Mouse (Mus musculus) megakaryocyte progenitor cell, adult 5-6 weeks (primary cell): ENCODE data around the gene Sema4a. TPM values are rescaled to one million over a fixed set of nuclear protein-coding genes. Genes with fewer than 3 reads are reported as not detected.

ENCODE experiments used
- ATAC-seq: replicated peaks from 2 replicates; pipeline ENCODE4 v1.8.0; 2016; ENCODE audit warnings: mild to moderate bottlenecking, moderate TSS enrichment, inconsistent platforms; ENCODE audit not compliant: poor library complexity
- total RNA-seq, 2 experiments: library from RNA; stranded (forward) in 1 of 2; stranded (reverse) in 1 of 2; fragments of 157-497, 149-512 nt in 1 of 2; fragments of 200-1000 nt in 1 of 2; gene quantifications; 2 replicates each; pipeline versions ENCODE4 v1.2.3 to v1.2.4; 2015 to 2017

The Sema4a gene
- total RNA-seq, 2 experiments from 2014 or later: 32.7 to 39.4 TPM

- no peak for ATAC-seq
These were observed 62.3 kb downstream of the Sema4a start for GRCm38 (mm10) chr3:88398666-88399065.

- ATAC-seq: no peak; the same call in 1 of the 2 replicates
These were observed 65.2 kb downstream of the Sema4a start for GRCm38 (mm10) chr3:88395742-88396141.

GRCm38 (mm10) chr3:88395288-88395687 is 65.7 kb downstream of the Sema4a start:
- ATAC-seq: no peak

GRCm38 (mm10) chr3:88393776-88394375 is 67.1 kb downstream of the Sema4a start:
- no peak for ATAC-seq

Other genes with a start within 250 kb of the Sema4a start
- gene Rhbg, start 206.5 kb downstream of the Sema4a start, total RNA-seq (2015): not detected in 2 replicates
- 0.14 TPM in 1 of 2 replicates, not detected in the other for gene Rhbg, start 206.5 kb downstream of the Sema4a start, total RNA-seq (2017)
- 0.10 TPM in 1 of 2 replicates, not detected in the other for gene Gm38392, start 174.0 kb downstream of the Sema4a start, total RNA-seq (2015)
- not detected in 2 replicates for gene Gm38392, start 174.0 kb downstream of the Sema4a start, total RNA-seq (2017)
- 10.3 and 12.2 TPM in 2 replicates for gene Tsacc, start 164.2 kb downstream of the Sema4a start, total RNA-seq (2015)
- gene Tsacc, start 164.2 kb downstream of the Sema4a start, total RNA-seq (2017): 4.1 and 5.3 TPM in 2 replicates
- 620 and 719 TPM in 2 replicates for gene Cct3, start 164.1 kb downstream of the Sema4a start, total RNA-seq (2015)
- gene Cct3, start 164.1 kb downstream of the Sema4a start, total RNA-seq (2017): 355 and 383 TPM in 2 replicates
- gene Glmp, start 136.2 kb downstream of the Sema4a start, total RNA-seq (2015): 86.5 and 116 TPM in 2 replicates
- 20.2 and 23.9 TPM in 2 replicates for gene Glmp, start 136.2 kb downstream of the Sema4a start, total RNA-seq (2017)
- 1.1 and 1.9 TPM in 2 replicates for gene Tmem79, start 125.0 kb downstream of the Sema4a start, total RNA-seq (2015)
- gene Tmem79, start 125.0 kb downstream of the Sema4a start, total RNA-seq (2017): 1.3 and 2.3 TPM in 2 replicates
- gene Smg5, start 124.9 kb downstream of the Sema4a start, total RNA-seq (2015): 31.3 and 31.6 TPM in 2 replicates
- gene Smg5, start 124.9 kb downstream of the Sema4a start, total RNA-seq (2017): 59.8 and 62.6 TPM in 2 replicates
- 0.15 TPM in 1 of 2 replicates, not detected in the other for gene Paqr6, start 96.6 kb downstream of the Sema4a start, total RNA-seq (2015)
- gene Paqr6, start 96.6 kb downstream of the Sema4a start, total RNA-seq (2017): not detected in 2 replicates
- gene Bglap3, start 88.4 kb downstream of the Sema4a start, total RNA-seq (2015): not detected in 2 replicates
- gene Bglap3, start 88.4 kb downstream of the Sema4a start, total RNA-seq (2017): not detected in 2 replicates
- gene Bglap2, start 82.5 kb downstream of the Sema4a start, total RNA-seq (2015): not detected in 2 replicates
- not detected in 2 replicates for gene Bglap2, start 82.5 kb downstream of the Sema4a start, total RNA-seq (2017)
- gene Bglap, start 76.7 kb downstream of the Sema4a start, total RNA-seq (2015): not detected in 2 replicates
- not detected in 2 replicates for gene Bglap, start 76.7 kb downstream of the Sema4a start, total RNA-seq (2017)
- 161 and 165 TPM in 2 replicates for gene Pmf1, start 50.9 kb downstream of the Sema4a start, total RNA-seq (2015)
- gene Pmf1, start 50.9 kb downstream of the Sema4a start, total RNA-seq (2017): 121 and 129 TPM in 2 replicates
- 10.3 and 11.1 TPM in 2 replicates for gene Slc25a44, start 36.0 kb downstream of the Sema4a start, total RNA-seq (2015)
- gene Slc25a44, start 36.0 kb downstream of the Sema4a start, total RNA-seq (2017): 16.2 and 17.9 TPM in 2 replicates
- gene Lmna, start 48.8 kb upstream of the Sema4a start, total RNA-seq (2015): 2.3 and 2.6 TPM in 2 replicates
- gene Lmna, start 48.8 kb upstream of the Sema4a start, total RNA-seq (2017): 5.8 and 9.8 TPM in 2 replicates
- gene Mex3a, start 71.2 kb upstream of the Sema4a start, total RNA-seq (2015): 3.8 and 3.9 TPM in 2 replicates
- 1.7 and 2.8 TPM in 2 replicates for gene Mex3a, start 71.2 kb upstream of the Sema4a start, total RNA-seq (2017)
- gene Rab25, start 87.1 kb upstream of the Sema4a start, total RNA-seq (2015): 0.17 TPM in 1 of 2 replicates, not detected in the other
- gene Rab25, start 87.1 kb upstream of the Sema4a start, total RNA-seq (2017): 0.37 TPM in 1 of 2 replicates, not detected in the other
- gene Lamtor2, start 91.9 kb upstream of the Sema4a start, total RNA-seq (2015): 42.4 and 46.4 TPM in 2 replicates
- 93.9 and 115 TPM in 2 replicates for gene Lamtor2, start 91.9 kb upstream of the Sema4a start, total RNA-seq (2017)
- gene Ubqln4, start 92.6 kb upstream of the Sema4a start, total RNA-seq (2015): 42.0 and 49.7 TPM in 2 replicates
- 40.6 and 47.5 TPM in 2 replicates for gene Ubqln4, start 92.6 kb upstream of the Sema4a start, total RNA-seq (2017)
- gene Ssr2, start 114.7 kb upstream of the Sema4a start, total RNA-seq (2015): 438 and 488 TPM in 2 replicates
- gene Ssr2, start 114.7 kb upstream of the Sema4a start, total RNA-seq (2017): 213 and 253 TPM in 2 replicates
- 94.1 and 112 TPM in 2 replicates for gene Arhgef2, start 144.8 kb upstream of the Sema4a start, total RNA-seq (2015)
- gene Arhgef2, start 144.8 kb upstream of the Sema4a start, total RNA-seq (2017): 55.7 and 88.3 TPM in 2 replicates
- not detected in 2 replicates for gene Rxfp4, start 192.0 kb upstream of the Sema4a start, total RNA-seq (2015)
- gene Rxfp4, start 192.0 kb upstream of the Sema4a start, total RNA-seq (2017): not detected in 2 replicates
- gene Khdc4, start 224.6 kb upstream of the Sema4a start, total RNA-seq (2015): 47.3 and 47.4 TPM in 2 replicates
- 38.1 and 48.1 TPM in 2 replicates for gene Khdc4, start 224.6 kb upstream of the Sema4a start, total RNA-seq (2017)